Mouse (Mus musculus): ENCODE results near the gene Erg. TPM values are rescaled to one million over a fixed set of nuclear protein-coding genes. Genes with fewer than 3 reads are reported as not detected.

Gene Erg
- total and polyA plus RNA-seq, 3 experiments: 0.11 to 0.81 (median 0.34) TPM

- no peak overlapping the region for H3K4me2 ChIP-seq (ENCODE audit: insufficient read depth, low read depth, poor library complexity, severe bottlenecking)
- no peak for DNase-seq (ENCODE audit: extremely low read depth)
- in situ Hi-C loops (cut with MboI; ENCODE audit: low pct_ligation_motif_present, low pct_unique_long_range_greater_than_20kb, low sequenced_read_pairs): loop anchor here (25.0 kb wide), 1 partner anchor 398 kb away; no protein-coding TSS in a partner anchor
- no peak for TF ChIP-seq MAFK (IDR thresholded peaks at IDR 0.05; ENCODE audit: insufficient replicate concordance, low read length)
- TF ChIP-seq MXI1 (IDR thresholded peaks at IDR 0.05; ENCODE audit: low read depth, low read length): no peak
- no peak for TF ChIP-seq BHLHE40 (IDR thresholded peaks at IDR 0.05; ENCODE audit: low read depth, low read length)
- no peak for TF ChIP-seq MEF2A (IDR thresholded peaks at IDR 0.05; ENCODE audit: borderline replicate concordance, low read depth, low read length)
- TF ChIP-seq E2F4 (IDR thresholded peaks at IDR 0.05; ENCODE audit: insufficient replicate concordance, low read depth, low read length): no peak
- TF ChIP-seq POLR2A (IDR thresholded peaks at IDR 0.05; ENCODE audit: low read depth, low read length): no peak
- TF ChIP-seq NELFE (IDR thresholded peaks at IDR 0.05; ENCODE audit: low read depth, low read length): no peak
- no peak for TF ChIP-seq RCOR1 (conservative IDR thresholded peaks at IDR 0.05; ENCODE audit: low read depth, low read length)
- TF ChIP-seq SMC3 (IDR thresholded peaks at IDR 0.05; ENCODE audit: low read depth, low read length): no peak
- TF ChIP-seq ELF1 (IDR thresholded peaks at IDR 0.05; ENCODE audit: low read depth, low read length): no peak
- TF ChIP-seq USF2 (conservative IDR thresholded peaks at IDR 0.05; ENCODE audit: low read depth, low read length): no peak
- dilution Hi-C loops (cut with MboI; ENCODE audit: extremely low pct_ligation_motif_present, extremely low pct_unique_long_range_greater_than_20kb, low sequenced_read_pairs): no loop called here
- H3K36me3 ChIP-seq (replicated peaks in 1 of 2; ENCODE audit: control insufficient read depth in 1 of 2, insufficient read depth in 1 of 2, low read length in 1 of 2): no peaks in the 10 kb centered on the region
- H3K4me1 ChIP-seq (ENCODE audit: control insufficient read depth in 1 of 2, insufficient read depth in 2 of 2): peaks cover 0 to 6% of the 10 kb centered on the region in 2 experiments; a peak in 2 of 4 replicates
- H3K9ac ChIP-seq (ENCODE audit: insufficient read depth, low read depth): no peak overlapping the region
- peaks cover 5% of the 10 kb centered on the region for H3K9me3 ChIP-seq (replicated peaks; ENCODE audit: low read length)
- H3K79me2 ChIP-seq (replicated peaks; ENCODE audit: control insufficient read depth, extremely low read depth, insufficient read depth, poor library complexity, severe bottlenecking): no peaks in the 10 kb centered on the region
- H3K27me3 ChIP-seq (replicated peaks): peaks cover 9% of the 10 kb centered on the region
- no peak overlapping the region for H3K4me3 ChIP-seq (replicated peaks in 1 of 3; ENCODE audit: low read depth in 2 of 3, low read length in 2 of 3, poor library complexity in 1 of 3)
- H3K27ac ChIP-seq (ENCODE audit: insufficient read depth, low read depth): no peak overlapping the region
Observed at GRCm38 (mm10) chr16:95585541-95586310, 667 bp downstream of the Erg start.

GRCm38 (mm10) chr16:95584751-95585528 lies 1.5 kb downstream of the Erg start:
- dilution Hi-C loops (cut with MboI; ENCODE audit: extremely low pct_ligation_motif_present, extremely low pct_unique_long_range_greater_than_20kb, low sequenced_read_pairs): no loop called here
- TF ChIP-seq ZNF384 (IDR thresholded peaks at IDR 0.05; ENCODE audit: low read depth, low read length) (no peak), SIN3A (IDR thresholded peaks at IDR 0.05; ENCODE audit: low read length) (no peak), NRF1 (IDR thresholded peaks at IDR 0.05; ENCODE audit: low read depth, low read length) (no peak), RAD21 (IDR thresholded peaks at IDR 0.05; ENCODE audit: low read depth, low read length) (no peak), CHD1 (IDR thresholded peaks at IDR 0.05; ENCODE audit: low read depth, low read length) (no peak), CHD2 (IDR thresholded peaks at IDR 0.05; ENCODE audit: low read length) (no peak)
- Histone ChIP-seq H3K9me3 (replicated peaks; ENCODE audit: low read length) (peaks cover 4% of the 10 kb centered on the region), H3K9ac (ENCODE audit: insufficient read depth, low read depth) (no peak overlapping the region), H3K27me3 (replicated peaks) (peaks cover 7% of the 10 kb centered on the region), H3K36me3 (replicated peaks in 1 of 2; ENCODE audit: control insufficient read depth in 1 of 2, insufficient read depth in 1 of 2, low read length in 1 of 2) (no peaks in the 10 kb centered on the region), H3K79me2 (replicated peaks; ENCODE audit: control insufficient read depth, extremely low read depth, insufficient read depth, poor library complexity, severe bottlenecking) (no peaks in the 10 kb centered on the region), H3K4me3 (replicated peaks in 1 of 3; ENCODE audit: low read depth in 2 of 3, low read length in 2 of 3, poor library complexity in 1 of 3) (no peak overlapping the region), H3K27ac (ENCODE audit: insufficient read depth, low read depth) (no peak overlapping the region), H3K4me2 (ENCODE audit: insufficient read depth, low read depth, poor library complexity, severe bottlenecking) (no peak overlapping the region), H3K4me1 (ENCODE audit: control insufficient read depth in 1 of 2, insufficient read depth in 2 of 2) (peaks cover 0 to 6% of the 10 kb centered on the region in 2 experiments; a peak in 2 of 4 replicates)
- in situ Hi-C loops (cut with MboI; ENCODE audit: low pct_ligation_motif_present, low pct_unique_long_range_greater_than_20kb, low sequenced_read_pairs): loop anchor here (25.0 kb wide), 1 partner anchor 398 kb away; no protein-coding TSS in a partner anchor
- DNase-seq (ENCODE audit: extremely low read depth): no peak
